Mouse (Mus musculus) midbrain, embryonic 11.5 days (tissue): ENCODE results near the gene Ninl. TPM values are rescaled to one million over a fixed set of nuclear protein-coding genes. Genes with fewer than 3 reads are reported as not detected.

Experiments
- ATAC-seq: fragments of 200-750 bp; cut with Nextera tagmentation; 2 replicates; pipeline ENCODE4 v1.8.0; 2017; ENCODE audit warnings: moderate TSS enrichment, moderate library complexity; ENCODE audit not compliant: low FRiP score
- DNase-seq: peaks from one replicate; pipeline ENCODE4 v3.0.0; 2015; ENCODE audit warnings: low spot score; ENCODE audit errors: missing footprints
- H3K27ac ChIP-seq: fragments of 300-500 bp; sonication (generic); 2 replicates; pipeline ENCODE4 v1.5.1; 2014; ENCODE audit warnings: low read depth, low read length
- H3K27me3 ChIP-seq: fragments of 300-500 bp; sonication (generic); 2 replicates; pipeline ENCODE4 v1.6.1; 2014; ENCODE audit warnings: mild to moderate bottlenecking, low read length, moderate library complexity, mixed read lengths; ENCODE audit not compliant: control insufficient read depth, insufficient read depth
- H3K36me3 ChIP-seq: fragments of 300-500 bp; sonication (generic); 2 replicates; pipeline ENCODE4 v1.6.1; 2014; ENCODE audit warnings: mild to moderate bottlenecking, low read length, moderate library complexity, mixed read lengths; ENCODE audit not compliant: control insufficient read depth, insufficient read depth
- H3K4me1 ChIP-seq: fragments of 300-500 bp; sonication (generic); 2 replicates; pipeline ENCODE4 v1.6.1; 2014; ENCODE audit warnings: low read length; ENCODE audit not compliant: control insufficient read depth, insufficient read depth
- H3K4me2 ChIP-seq: fragments of 300-500 bp; sonication (generic); 2 replicates; pipeline ENCODE4 v1.6.1; 2014; ENCODE audit warnings: mild to moderate bottlenecking, moderate library complexity
- H3K4me3 ChIP-seq: fragments of 300-500 bp; sonication (generic); 2 replicates; pipeline ENCODE4 v1.5.1; 2014; ENCODE audit warnings: low read depth, low read length
- H3K9ac ChIP-seq: fragments of 300-500 bp; sonication (generic); 2 replicates; pipeline ENCODE4 v1.6.1; 2014; ENCODE audit warnings: low read length
- H3K9me3 ChIP-seq: fragments of 300-500 bp; sonication (generic); 2 replicates; pipeline ENCODE4 v1.6.1; 2016; ENCODE audit warnings: low read length; ENCODE audit not compliant: control insufficient read depth
- WGBS: fragments of 180-500 bp; shearing (Covaris S2); extraction: QIAGEN DNeasy Blood & Tissue Kit; methylation state at CpG from one replicate; pipeline ENCODE4 v1.1.7; 2014; 5-methylcytosine and 5-hydroxymethylcytosine counted together
- polyA plus RNA-seq: library from polyadenylated mRNA; unstranded; fragments of >200 nt; fragmentation: Nextera tagmentation; extraction: Ambion mirVana; gene quantifications from 2 replicates; pipeline ENCODE4 v1.2.1, GENCODE M21; 2014

The Ninl gene
- polyA plus RNA-seq, 1 experiment from 2014 or later = 11.6 TPM

- H3K9ac ChIP-seq = no peak overlapping the region
- peaks cover 13% of the 10 kb centered on the region for H3K4me1 ChIP-seq
- H3K36me3 ChIP-seq = no peaks in the 10 kb centered on the region
- DNase-seq (no peak), ATAC-seq (no peak)
- H3K27me3 ChIP-seq = no peaks in the 10 kb centered on the region
- no peaks in the 10 kb centered on the region for H3K9me3 ChIP-seq
- H3K4me3 ChIP-seq = no peak overlapping the region
- H3K4me2 ChIP-seq = no peak overlapping the region
- 86% methylated on average over 6 of the region's 6 CpGs for WGBS
- H3K27ac ChIP-seq = no peak overlapping the region
Measured at GRCm38 (mm10) chr2:151003796-151004195, 35.4 kb downstream of the Ninl start.

- no peak overlapping the region for H3K4me2 ChIP-seq
- no peak overlapping the region for H3K27ac ChIP-seq
- WGBS = 86% methylated on average over 5 of the region's 5 CpGs
- ATAC-seq = no peak
- peaks cover 11% of the 10 kb centered on the region for H3K4me1 ChIP-seq
- H3K9ac ChIP-seq = no peak overlapping the region
- no peaks in the 10 kb centered on the region for H3K9me3 ChIP-seq
- DNase-seq = no peak
- H3K27me3 ChIP-seq = no peaks in the 10 kb centered on the region
- no peak overlapping the region for H3K4me3 ChIP-seq
- H3K36me3 ChIP-seq = no peaks in the 10 kb centered on the region
Measured at GRCm38 (mm10) chr2:151001619-151002175, 37.5 kb downstream of the Ninl start.

GRCm38 (mm10) chr2:151000402-151001178, 38.6 kb downstream of the Ninl start:
- Histone ChIP-seq H3K36me3 (no peaks in the 10 kb centered on the region), H3K4me1 (peaks cover 8% of the 10 kb centered on the region), H3K9me3 (no peaks in the 10 kb centered on the region), H3K4me3 (no peak overlapping the region), H3K27ac (no peak overlapping the region), H3K9ac (no peak overlapping the region), H3K4me2 (no peak overlapping the region), H3K27me3 (no peaks in the 10 kb centered on the region)
- ATAC-seq (peak; percentile 84), DNase-seq (peak; percentile 85)
- WGBS = 46% methylated on average over 7 of the region's 7 CpGs

- Histone ChIP-seq H3K27ac (no peak overlapping the region), H3K9ac (no peak overlapping the region), H3K4me2 (no peak overlapping the region), H3K4me3 (no peak overlapping the region), H3K27me3 (no peaks in the 10 kb centered on the region), H3K4me1 (peaks cover 8% of the 10 kb centered on the region), H3K9me3 (no peaks in the 10 kb centered on the region), H3K36me3 (no peaks in the 10 kb centered on the region)
- WGBS = 60% methylated on average over 3 of the region's 3 CpGs
- no peak for DNase-seq
- no peak for ATAC-seq
Measured at GRCm38 (mm10) chr2:150999021-150999420, 40.2 kb downstream of the Ninl start.

GRCm38 (mm10) chr2:150997618-150998017, 41.6 kb downstream of the Ninl start:
- ATAC-seq (no peak), DNase-seq (no peak)
- Histone ChIP-seq H3K4me2 (no peak overlapping the region), H3K27me3 (no peaks in the 10 kb centered on the region), H3K4me1 (peaks cover 8% of the 10 kb centered on the region), H3K27ac (no peak overlapping the region), H3K9me3 (no peaks in the 10 kb centered on the region), H3K36me3 (no peaks in the 10 kb centered on the region), H3K9ac (no peak overlapping the region), H3K4me3 (no peak overlapping the region)
- 52% methylated on average over 5 of the region's 5 CpGs for WGBS

- no peak for ATAC-seq
- no peaks in the 10 kb centered on the region for H3K36me3 ChIP-seq
- 79% methylated on average over 4 of the region's 4 CpGs for WGBS
- no peak overlapping the region for H3K4me3 ChIP-seq
- no peaks in the 10 kb centered on the region for H3K9me3 ChIP-seq
- no peak for DNase-seq
- no peak overlapping the region for H3K27ac ChIP-seq
- no peak overlapping the region for H3K4me2 ChIP-seq
- peaks cover 8% of the 10 kb centered on the region for H3K4me1 ChIP-seq
- H3K27me3 ChIP-seq = no peaks in the 10 kb centered on the region
- no peak overlapping the region for H3K9ac ChIP-seq
Measured at GRCm38 (mm10) chr2:150995324-150995723, 43.9 kb downstream of the Ninl start.

- Histone ChIP-seq H3K9me3 (no peaks in the 10 kb centered on the region), H3K9ac (no peak overlapping the region), H3K27me3 (no peaks in the 10 kb centered on the region), H3K4me3 (no peak overlapping the region), H3K4me1 (no peaks in the 10 kb centered on the region), H3K36me3 (no peaks in the 10 kb centered on the region), H3K4me2 (no peak overlapping the region), H3K27ac (no peak overlapping the region)
- no peak for DNase-seq
- ATAC-seq = no peak
- WGBS = 91% methylated on average over 4 of the region's 4 CpGs
Measured at GRCm38 (mm10) chr2:150991050-150991449, 48.1 kb downstream of the Ninl start.

- DNase-seq (no peak), ATAC-seq (no peak)
- Histone ChIP-seq H3K36me3 (no peaks in the 10 kb centered on the region), H3K27me3 (no peaks in the 10 kb centered on the region), H3K9me3 (no peaks in the 10 kb centered on the region), H3K4me3 (no peak overlapping the region), H3K27ac (no peak overlapping the region), H3K4me2 (no peak overlapping the region), H3K9ac (no peak overlapping the region), H3K4me1 (no peaks in the 10 kb centered on the region)
- 93% methylated on average over 2 of the region's 2 CpGs for WGBS
Measured at GRCm38 (mm10) chr2:150990506-150990905, 48.7 kb downstream of the Ninl start.

GRCm38 (mm10) chr2:150985359-150985758, 53.8 kb downstream of the Ninl start:
- H3K36me3 ChIP-seq = no peaks in the 10 kb centered on the region
- no peak overlapping the region for H3K9ac ChIP-seq
- DNase-seq (no peak), ATAC-seq (no peak)
- WGBS = 98% methylated on average over 2 of the region's 2 CpGs
- no peak overlapping the region for H3K4me3 ChIP-seq
- no peaks in the 10 kb centered on the region for H3K9me3 ChIP-seq
- H3K4me2 ChIP-seq = no peak overlapping the region
- no peaks in the 10 kb centered on the region for H3K27me3 ChIP-seq
- H3K4me1 ChIP-seq = no peaks in the 10 kb centered on the region
- no peak overlapping the region for H3K27ac ChIP-seq
